Mouse (Mus musculus): ENCODE data around the gene Gm10638. TPM values are rescaled to one million over a fixed set of nuclear protein-coding genes. Genes with fewer than 3 reads are reported as not detected.
A peak's percentile ranks its signal among the peaks of the same experiment; 100 is the strongest.

The Gm10638 gene
- total RNA-seq, 1 experiment from 2014 or later = not detected

- ATAC-seq (replicated peaks in 1 of 2; ENCODE audit: insufficient read depth in 1 of 2, low FRiP score in 2 of 2, low TSS enrichment in 1 of 2, low read depth in 1 of 2, poor library complexity in 2 of 2, severe bottlenecking in 2 of 2) = no peak
Measured at GRCm38 (mm10) chr8:86730860-86731259, 14.6 kb upstream of the Gm10638 start.

GRCm38 (mm10) chr8:86734171-86734570 is 11.3 kb upstream of the Gm10638 start:
- no peak for ATAC-seq (replicated peaks in 1 of 2; ENCODE audit: insufficient read depth in 1 of 2, low FRiP score in 2 of 2, low TSS enrichment in 1 of 2, low read depth in 1 of 2, poor library complexity in 2 of 2, severe bottlenecking in 2 of 2)

DNA sequence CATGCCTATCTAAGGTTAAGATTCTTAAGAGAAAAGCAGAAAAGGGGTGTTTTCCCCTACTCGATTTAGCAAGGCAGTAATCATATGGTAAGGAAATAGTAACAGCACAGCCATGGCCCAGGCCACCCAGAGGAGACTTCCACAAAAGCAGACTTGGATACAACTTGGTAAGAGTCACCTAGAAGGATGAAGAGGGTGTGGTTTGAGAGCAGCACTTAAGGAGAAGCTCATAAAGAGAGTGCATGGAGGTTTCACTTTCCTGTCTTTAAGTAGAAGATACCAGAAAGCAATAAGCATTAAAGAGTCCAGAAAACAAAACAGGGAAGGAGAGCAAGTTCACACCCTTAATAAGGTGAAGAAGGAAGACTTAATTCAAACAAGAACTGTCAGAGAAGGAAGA is 10.5 kb upstream of the Gm10638 start:
- ATAC-seq (replicated peaks in 1 of 2; ENCODE audit: insufficient read depth in 1 of 2, low FRiP score in 2 of 2, low TSS enrichment in 1 of 2, low read depth in 1 of 2, poor library complexity in 2 of 2, severe bottlenecking in 2 of 2) = 0 out of 4 replicates have a peak, but pooled peaks of 1 of the 2 experiments have one; percentile 26

GRCm38 (mm10) chr8:86735446-86736111 is 9.9 kb upstream of the Gm10638 start:
- ATAC-seq (replicated peaks in 1 of 2; ENCODE audit: insufficient read depth in 1 of 2, low FRiP score in 2 of 2, low TSS enrichment in 1 of 2, low read depth in 1 of 2, poor library complexity in 2 of 2, severe bottlenecking in 2 of 2) = peak; percentile 85 to 92

DNA sequence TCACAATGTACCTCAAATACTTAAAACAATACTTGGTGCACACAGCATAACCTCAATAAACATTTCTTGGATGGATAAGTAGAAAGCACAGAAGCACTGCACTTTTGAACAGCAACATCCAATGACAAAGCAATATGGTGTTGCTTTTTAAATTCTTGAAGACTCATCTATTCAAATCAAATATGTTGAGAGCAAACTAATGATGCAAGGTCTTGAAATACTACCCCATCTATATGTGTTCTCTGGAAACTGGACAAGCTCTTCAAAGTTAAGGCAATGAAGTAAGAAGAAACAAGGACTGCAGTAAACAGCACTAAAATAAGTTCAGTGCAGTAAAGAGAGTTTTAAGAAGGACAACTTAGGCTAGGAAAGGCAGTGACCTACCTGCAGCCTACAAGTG is 4.6 kb upstream of the Gm10638 start:
- ATAC-seq (replicated peaks in 1 of 2; ENCODE audit: insufficient read depth in 1 of 2, low FRiP score in 2 of 2, low TSS enrichment in 1 of 2, low read depth in 1 of 2, poor library complexity in 2 of 2, severe bottlenecking in 2 of 2) = no peak

DNA sequence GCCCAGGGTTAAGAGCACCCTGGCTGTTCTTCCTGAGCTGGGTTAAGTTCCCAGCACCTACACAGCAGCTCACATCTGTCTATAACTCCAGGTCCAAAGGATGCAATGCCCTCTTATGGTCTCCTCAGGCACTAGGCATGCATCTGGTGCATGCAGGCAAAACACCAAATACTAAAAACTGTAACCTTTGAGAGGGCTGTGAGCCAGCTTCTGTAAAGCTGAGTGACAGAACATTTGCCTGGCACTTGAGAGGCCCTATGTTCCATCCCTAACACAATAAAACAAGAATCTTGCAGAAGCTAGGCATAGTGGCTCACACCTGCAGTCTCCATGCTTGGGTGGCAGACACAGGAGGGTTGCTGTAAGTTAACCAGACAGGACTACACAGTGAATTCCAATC is 3.9 kb upstream of the Gm10638 start:
- ATAC-seq (replicated peaks in 1 of 2; ENCODE audit: insufficient read depth in 1 of 2, low FRiP score in 2 of 2, low TSS enrichment in 1 of 2, low read depth in 1 of 2, poor library complexity in 2 of 2, severe bottlenecking in 2 of 2) = no peak

DNA sequence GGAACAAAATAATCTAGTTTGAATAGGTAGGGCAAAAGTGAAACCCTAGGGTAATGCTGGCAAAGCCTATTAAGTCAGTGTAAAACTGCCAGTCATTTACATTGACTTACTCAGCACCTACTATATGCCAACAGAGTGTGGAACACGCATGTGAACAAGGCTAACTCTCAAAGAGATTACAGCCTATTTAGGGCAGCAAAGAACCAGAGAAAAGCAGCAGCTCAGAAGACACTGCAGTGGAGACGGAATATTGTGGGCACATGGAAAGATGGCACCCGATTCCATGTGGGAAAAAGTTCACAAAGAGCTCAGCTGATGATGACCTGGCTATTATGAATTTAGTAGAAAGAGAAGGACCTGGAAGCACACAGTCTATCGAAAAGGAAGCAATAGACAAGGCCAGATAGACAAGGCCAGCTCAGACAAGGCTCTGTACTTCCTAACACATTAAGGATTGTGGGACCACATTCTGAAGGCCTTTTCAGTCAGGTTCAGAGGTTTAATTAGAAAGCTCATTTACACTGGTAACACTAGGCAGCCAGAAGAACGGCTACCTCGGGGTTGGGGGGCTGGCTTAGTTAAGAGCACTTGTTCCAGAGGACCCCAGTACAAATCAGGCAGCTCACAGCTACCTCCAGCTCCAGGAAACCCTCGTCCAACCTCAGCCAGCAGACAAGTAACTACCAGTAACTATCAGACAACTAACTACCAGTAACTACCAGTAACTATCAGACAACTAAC is 2.7 kb upstream of the Gm10638 start:
- no peak for ATAC-seq (replicated peaks in 1 of 2; ENCODE audit: insufficient read depth in 1 of 2, low FRiP score in 2 of 2, low TSS enrichment in 1 of 2, low read depth in 1 of 2, poor library complexity in 2 of 2, severe bottlenecking in 2 of 2)

DNA sequence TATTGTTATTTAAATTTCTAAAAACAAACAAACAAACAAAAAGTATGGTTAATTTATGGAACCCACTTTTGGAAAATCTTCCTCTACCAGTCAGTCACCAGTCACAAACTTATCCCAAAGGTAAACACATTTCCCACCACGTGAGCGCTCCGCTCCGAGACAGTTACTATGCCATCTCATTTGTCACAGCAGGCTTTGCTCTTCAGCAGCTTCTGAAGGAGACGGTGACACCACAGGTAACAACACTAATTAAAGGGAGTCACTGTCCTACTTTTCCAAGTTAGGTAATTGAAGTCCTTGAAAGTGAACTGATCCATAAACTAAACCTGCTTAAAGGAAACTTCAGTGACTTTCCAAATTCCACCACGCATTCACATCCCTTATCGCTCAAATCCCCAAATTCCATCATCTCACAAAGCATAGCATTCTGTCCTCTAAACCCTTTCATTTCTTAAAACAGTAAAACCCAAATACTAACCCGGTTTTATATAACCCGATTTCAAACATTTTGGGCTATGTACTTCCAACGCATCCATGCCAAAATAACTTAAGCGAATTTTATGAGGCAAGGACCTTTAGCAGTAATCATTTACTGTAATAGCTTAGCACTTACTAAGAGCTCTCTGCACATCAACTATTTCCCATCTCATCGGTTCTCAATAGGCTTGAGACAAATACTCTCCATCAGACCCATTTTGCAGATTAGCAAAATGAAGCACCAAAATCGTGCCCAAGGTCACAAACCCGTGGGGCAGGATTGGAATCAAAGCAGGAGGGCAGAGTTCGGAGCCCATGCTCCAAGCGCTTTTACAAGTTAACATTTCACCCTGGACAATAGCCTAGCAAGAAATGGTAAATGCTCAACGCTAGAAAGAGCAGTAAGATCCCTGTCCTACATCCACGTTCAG is 932 bp upstream of the Gm10638 start:
- no peak for ATAC-seq (replicated peaks in 1 of 2; ENCODE audit: insufficient read depth in 1 of 2, low FRiP score in 2 of 2, low TSS enrichment in 1 of 2, low read depth in 1 of 2, poor library complexity in 2 of 2, severe bottlenecking in 2 of 2)

- peak; percentile 35 to 82 for ATAC-seq (replicated peaks in 1 of 2; ENCODE audit: insufficient read depth in 1 of 2, low FRiP score in 2 of 2, low TSS enrichment in 1 of 2, low read depth in 1 of 2, poor library complexity in 2 of 2, severe bottlenecking in 2 of 2)
Measured at GRCm38 (mm10) chr8:86745935-86746441, 489 bp downstream of the Gm10638 start.

GRCm38 (mm10) chr8:86746511-86746910 is 1.0 kb downstream of the Gm10638 start:
- peak; percentile 29 to 33; a peak in 1 of 4 replicates for ATAC-seq (replicated peaks in 1 of 2; ENCODE audit: insufficient read depth in 1 of 2, low FRiP score in 2 of 2, low TSS enrichment in 1 of 2, low read depth in 1 of 2, poor library complexity in 2 of 2, severe bottlenecking in 2 of 2)

DNA sequence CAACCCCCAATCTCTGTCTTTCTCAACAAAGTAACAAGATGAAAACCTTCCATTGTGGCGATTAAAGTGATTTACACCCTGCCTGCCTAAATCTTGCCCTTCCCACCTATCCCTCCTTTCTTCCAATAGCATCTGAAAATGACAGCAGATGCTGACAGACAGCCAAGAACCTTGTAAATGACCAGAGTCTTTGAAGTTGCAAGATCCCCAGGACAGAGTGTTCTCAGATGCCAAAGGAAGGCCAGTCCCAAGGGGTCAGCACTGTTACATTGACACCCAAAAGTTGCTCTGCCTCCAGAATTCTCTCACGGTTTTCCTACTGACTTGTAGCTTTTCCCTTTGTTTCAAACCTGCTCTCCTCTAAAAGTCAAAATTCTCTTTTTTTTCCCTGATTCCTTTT is 4.3 kb downstream of the Gm10638 start:
- no peak for ATAC-seq (replicated peaks in 1 of 2; ENCODE audit: insufficient read depth in 1 of 2, low FRiP score in 2 of 2, low TSS enrichment in 1 of 2, low read depth in 1 of 2, poor library complexity in 2 of 2, severe bottlenecking in 2 of 2)

DNA sequence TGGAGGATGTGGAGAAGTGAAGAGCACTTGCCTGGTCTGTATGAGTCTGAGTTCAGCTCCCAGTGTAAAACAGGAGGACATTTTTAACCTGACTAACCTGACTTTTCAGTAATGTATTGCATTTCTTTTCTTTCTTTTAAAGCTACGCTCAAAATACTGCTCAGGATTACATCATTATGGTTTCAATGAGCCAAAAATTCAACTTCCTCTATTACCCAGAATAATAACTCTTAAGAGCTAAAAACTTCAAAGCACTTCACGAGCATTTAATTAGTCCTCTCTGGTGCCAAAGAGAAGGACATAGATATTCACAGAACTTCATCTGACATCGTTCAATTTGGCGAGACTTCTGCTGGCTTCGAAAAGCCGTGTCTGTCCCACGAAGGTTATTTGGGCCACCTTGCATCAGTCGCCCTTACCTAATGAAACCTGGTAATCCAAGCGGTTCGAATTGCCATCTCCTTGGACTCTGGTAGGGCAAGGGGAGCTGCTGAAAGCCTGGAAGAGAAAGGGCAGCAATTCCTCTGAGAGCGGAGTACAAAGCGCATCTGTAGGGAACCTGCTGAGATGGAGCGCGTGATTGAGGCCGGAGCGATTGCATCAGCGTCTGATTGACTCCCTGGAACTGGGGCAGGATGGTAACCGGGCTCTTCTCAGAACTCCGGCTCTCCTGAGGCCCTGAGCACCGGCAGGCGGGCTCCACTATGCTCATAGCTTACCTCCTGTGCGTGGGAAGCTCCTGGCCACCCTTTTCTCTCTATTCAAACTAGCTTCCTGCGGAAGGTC is 11.6 kb downstream of the Gm10638 start:
- peak; percentile 15 to 38; a peak in 1 of 4 replicates for ATAC-seq (replicated peaks in 1 of 2; ENCODE audit: insufficient read depth in 1 of 2, low FRiP score in 2 of 2, low TSS enrichment in 1 of 2, low read depth in 1 of 2, poor library complexity in 2 of 2, severe bottlenecking in 2 of 2)

DNA sequence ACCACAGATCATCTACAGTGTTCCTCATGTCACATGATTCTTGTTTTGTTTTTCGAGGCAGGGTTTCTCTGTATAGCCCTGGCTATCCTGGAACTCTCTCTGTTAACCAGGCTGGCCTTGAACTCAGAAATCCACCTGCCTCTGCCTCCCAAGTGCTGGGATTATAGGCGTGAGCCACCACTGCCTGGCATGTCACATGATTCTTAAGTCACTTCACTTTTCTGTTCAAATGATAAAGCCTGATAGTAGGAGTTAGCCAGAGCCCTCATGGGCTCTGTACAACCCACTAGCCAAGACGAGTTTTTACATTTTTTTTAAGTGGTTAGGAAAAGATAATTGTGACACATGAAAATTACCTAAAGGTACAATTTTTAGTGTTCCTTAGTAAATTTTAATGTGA is 13.2 kb downstream of the Gm10638 start:
- ATAC-seq (replicated peaks in 1 of 2; ENCODE audit: insufficient read depth in 1 of 2, low FRiP score in 2 of 2, low TSS enrichment in 1 of 2, low read depth in 1 of 2, poor library complexity in 2 of 2, severe bottlenecking in 2 of 2) = peak in 1 of 2 experiments; percentile 73; a peak in 1 of 4 replicates

- ATAC-seq (replicated peaks in 1 of 2; ENCODE audit: insufficient read depth in 1 of 2, low FRiP score in 2 of 2, low TSS enrichment in 1 of 2, low read depth in 1 of 2, poor library complexity in 2 of 2, severe bottlenecking in 2 of 2) = no peak; a peak in 1 of 4 replicates
Measured at GRCm38 (mm10) chr8:86759090-86759491, 13.6 kb downstream of the Gm10638 start.

GRCm38 (mm10) chr8:86760746-86761145 is 15.2 kb downstream of the Gm10638 start:
- no peak for ATAC-seq (replicated peaks in 1 of 2; ENCODE audit: insufficient read depth in 1 of 2, low FRiP score in 2 of 2, low TSS enrichment in 1 of 2, low read depth in 1 of 2, poor library complexity in 2 of 2, severe bottlenecking in 2 of 2)

GRCm38 (mm10) chr8:86762806-86763205 is 17.3 kb downstream of the Gm10638 start:
- no peak for ATAC-seq (replicated peaks in 1 of 2; ENCODE audit: insufficient read depth in 1 of 2, low FRiP score in 2 of 2, low TSS enrichment in 1 of 2, low read depth in 1 of 2, poor library complexity in 2 of 2, severe bottlenecking in 2 of 2)

GRCm38 (mm10) chr8:86765155-86765554 is 19.7 kb downstream of the Gm10638 start:
- peak; percentile 53 to 71; a peak in 3 of 4 replicates for ATAC-seq (replicated peaks in 1 of 2; ENCODE audit: insufficient read depth in 1 of 2, low FRiP score in 2 of 2, low TSS enrichment in 1 of 2, low read depth in 1 of 2, poor library complexity in 2 of 2, severe bottlenecking in 2 of 2)

All from hematopoietic stem cell, adult 5-6 weeks (primary cell).